Mouse (Mus musculus) limb, embryonic 11.5 days (tissue): ENCODE measurements around the gene 4930556J24Rik. TPM values are rescaled to one million over a fixed set of nuclear protein-coding genes. Genes with fewer than 3 reads are reported as not detected.
A peak's percentile ranks its signal among the peaks of the same experiment; 100 is the strongest.

Experiments
- ATAC-seq: fragments of 200-750 bp; cut with Nextera tagmentation; 2 replicates; pipeline ENCODE4 v1.8.0; 2017; ENCODE audit warnings: low read depth; ENCODE audit not compliant: insufficient number of reproducible peaks, low FRiP score, low TSS enrichment
- DNase-seq: peaks from one replicate; pipeline ENCODE4 v3.0.0-alpha.2; 2015; ENCODE audit warnings: low spot score
- H3K27ac ChIP-seq: fragments of 300-500 bp; sonication (generic); replicated peaks from 2 replicates; pipeline ENCODE4 v1.5.1; 2014; ENCODE audit warnings: low read depth, mild to moderate bottlenecking, low read length
- H3K27me3 ChIP-seq: fragments of 300-500 bp; sonication (generic); 2 replicates; pipeline ENCODE4 v1.6.1; 2014; ENCODE audit warnings: mild to moderate bottlenecking, low read length, mixed read lengths; ENCODE audit not compliant: control insufficient read depth, insufficient read depth
- H3K36me3 ChIP-seq: fragments of 300-500 bp; sonication (generic); 2 replicates; pipeline ENCODE4 v1.6.1; 2014; ENCODE audit warnings: mild to moderate bottlenecking, low read length, moderate library complexity, mixed read lengths; ENCODE audit not compliant: control insufficient read depth, insufficient read depth
- H3K4me1 ChIP-seq: fragments of 300-500 bp; sonication (generic); 2 replicates; pipeline ENCODE4 v1.6.1; 2014; ENCODE audit warnings: low read length, mixed read lengths; ENCODE audit not compliant: control insufficient read depth, insufficient read depth
- H3K4me2 ChIP-seq: fragments of 300-500 bp; sonication (generic); 2 replicates; pipeline ENCODE4 v1.6.1; 2014; ENCODE audit warnings: low read depth, mild to moderate bottlenecking, moderate library complexity; ENCODE audit not compliant: severe bottlenecking
- H3K4me3 ChIP-seq: fragments of 300-500 bp; sonication (generic); 2 replicates; pipeline ENCODE4 v1.5.1; 2014; ENCODE audit warnings: low read depth, low read length
- H3K9ac ChIP-seq: fragments of 300-500 bp; sonication (generic); 2 replicates; pipeline ENCODE4 v1.6.1; 2014; ENCODE audit warnings: mild to moderate bottlenecking, low read length
- H3K9me3 ChIP-seq: fragments of 300-500 bp; sonication (generic); 2 replicates; pipeline ENCODE4 v1.6.1; 2016; ENCODE audit warnings: low read length; ENCODE audit not compliant: control insufficient read depth
- WGBS: fragments of 180-500 bp; shearing (Covaris S2); extraction: QIAGEN DNeasy Blood & Tissue Kit; methylation state at CpG from one replicate; pipeline ENCODE4 v1.1.7; 2014; 5-methylcytosine and 5-hydroxymethylcytosine counted together
- polyA plus RNA-seq: library from polyadenylated mRNA; unstranded; fragments of >200 nt; fragmentation: Nextera tagmentation; extraction: Ambion mirVana; gene quantifications from 2 replicates; pipeline ENCODE4 v1.2.1, GENCODE M21; 2014

Gene 4930556J24Rik
- polyA plus RNA-seq, 1 experiment from 2014 or later, result not detected

DNA sequence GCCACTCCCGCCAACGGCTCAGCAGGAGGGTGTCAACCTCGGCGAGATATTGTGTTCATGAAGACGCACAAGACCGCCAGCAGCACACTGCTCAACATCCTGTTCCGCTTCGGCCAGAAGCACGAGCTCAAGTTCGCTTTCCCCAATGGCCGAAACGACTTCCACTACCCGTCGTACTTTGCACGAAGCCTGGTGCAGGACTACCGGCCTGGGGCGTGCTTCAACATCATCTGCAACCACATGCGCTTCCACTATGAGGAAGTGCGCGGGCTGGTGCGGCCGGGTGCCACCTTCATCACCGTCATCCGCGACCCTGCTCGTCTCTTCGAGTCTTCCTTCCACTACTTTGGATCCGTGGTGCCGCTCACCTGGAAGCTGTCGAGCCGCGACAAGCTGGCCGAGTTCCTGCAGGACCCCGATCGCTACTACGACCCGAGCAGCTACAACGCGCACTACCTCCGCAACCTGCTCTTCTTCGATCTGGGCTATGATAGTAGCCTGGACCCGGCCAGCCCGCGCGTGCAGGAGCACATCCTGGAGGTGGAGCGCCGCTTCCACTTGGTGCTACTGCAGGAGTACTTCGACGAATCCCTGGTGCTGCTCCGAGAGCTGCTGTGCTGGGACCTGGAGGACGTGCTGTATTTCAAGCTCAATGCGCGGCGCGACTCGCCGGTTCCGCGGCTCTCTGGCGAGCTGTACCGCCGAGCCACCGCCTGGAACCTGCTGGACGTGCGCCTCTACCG is 21.6 kb upstream of the 4930556J24Rik start:
- Histone ChIP-seq H3K9ac (0 out of 2 replicates have a peak overlapping the region, but pooled peaks have one; percentile 5), H3K27ac (no peak overlapping the region), H3K9me3 (no peaks in the 10 kb centered on the region), H3K36me3 (no peaks in the 10 kb centered on the region), H3K4me2 (peak overlapping the region; percentile 46), H3K4me1 (peaks cover 11% of the 10 kb centered on the region), H3K27me3 (peaks cover 20% of the 10 kb centered on the region), H3K4me3 (peak overlapping the region; percentile 9)
- 0 out of 2 replicates have a peak, but pooled peaks have one; percentile 32 for ATAC-seq
- 5% methylated on average over 66 of the region's 66 CpGs for WGBS
- peak; percentile 69 for DNase-seq

DNA sequence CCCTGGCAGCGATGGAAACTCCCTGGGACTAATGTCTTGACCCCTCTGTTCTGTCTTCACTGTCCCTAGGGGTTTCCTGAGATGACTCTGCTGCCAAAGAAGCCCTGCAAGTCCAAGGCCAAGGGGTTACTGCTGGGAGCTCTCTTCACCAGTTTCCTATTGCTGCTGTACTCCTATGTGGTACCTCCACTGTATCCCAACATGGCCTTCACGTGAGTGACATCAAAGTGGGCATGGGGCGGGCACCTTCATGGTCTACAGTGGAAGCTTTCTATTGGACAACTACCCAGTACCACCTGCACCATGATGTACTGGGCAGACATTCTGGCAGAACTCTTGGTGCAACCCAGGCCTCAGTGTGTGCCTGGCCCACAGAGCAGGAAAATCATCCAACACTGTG is 20.3 kb upstream of the 4930556J24Rik start:
- Histone ChIP-seq H3K27me3 (peaks cover 20% of the 10 kb centered on the region), H3K27ac (no peak overlapping the region), H3K4me2 (no peak overlapping the region), H3K9me3 (no peaks in the 10 kb centered on the region), H3K4me3 (no peak overlapping the region), H3K9ac (no peak overlapping the region), H3K4me1 (peaks cover 11% of the 10 kb centered on the region), H3K36me3 (no peaks in the 10 kb centered on the region)
- DNase-seq (no peak), ATAC-seq (no peak)
- WGBS, result 87% methylated on average over 3 of the region's 3 CpGs

DNA sequence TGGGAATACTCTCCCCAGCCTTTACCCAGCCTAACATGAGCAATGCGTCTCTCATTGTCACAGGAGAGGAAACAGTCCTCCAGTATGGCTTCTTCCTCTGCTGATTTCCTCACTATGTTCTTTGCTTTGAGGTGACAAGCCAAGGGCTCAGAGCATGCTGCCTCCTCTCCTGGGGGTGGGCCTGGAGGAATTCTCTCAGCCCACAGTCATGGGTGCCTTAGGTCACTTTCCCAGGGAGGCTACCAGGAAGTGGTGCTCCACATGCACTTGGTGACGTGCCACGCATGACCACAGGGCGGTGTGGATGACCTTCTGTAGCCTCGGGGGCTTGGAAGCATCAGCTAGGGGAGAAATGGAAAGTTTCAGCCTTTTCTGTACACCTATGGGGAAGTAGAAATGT is 18.9 kb upstream of the 4930556J24Rik start:
- Histone ChIP-seq H3K27ac (no peak overlapping the region), H3K4me1 (peaks cover 11% of the 10 kb centered on the region), H3K36me3 (no peaks in the 10 kb centered on the region), H3K9ac (no peak overlapping the region), H3K27me3 (peaks cover 20% of the 10 kb centered on the region), H3K4me3 (no peak overlapping the region), H3K9me3 (no peaks in the 10 kb centered on the region), H3K4me2 (no peak overlapping the region)
- ATAC-seq (no peak), DNase-seq (no peak)
- WGBS, result 81% methylated on average over 5 of the region's 5 CpGs

DNA sequence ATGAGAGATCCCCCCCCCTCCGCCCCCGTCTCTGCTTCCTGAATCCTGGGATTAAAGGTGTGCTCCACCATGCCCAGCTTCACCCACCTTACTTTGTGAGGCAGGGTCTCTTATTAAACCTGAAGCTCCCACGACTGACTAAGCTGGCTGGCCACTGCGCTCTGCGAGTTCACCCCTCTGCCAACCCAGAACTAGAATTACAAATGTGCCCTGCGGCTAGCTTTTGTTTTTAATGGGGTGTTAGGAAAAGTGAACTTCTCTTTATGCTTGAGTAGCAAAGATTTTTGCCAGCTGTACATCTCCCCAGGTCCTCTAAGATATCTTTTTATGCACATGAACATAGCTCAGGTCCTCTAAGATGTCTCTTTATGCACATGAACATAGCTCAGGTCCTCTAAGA is 17.3 kb upstream of the 4930556J24Rik start:
- DNase-seq (no peak), ATAC-seq (no peak)
- Histone ChIP-seq H3K4me1 (peaks cover 6% of the 10 kb centered on the region), H3K27ac (no peak overlapping the region), H3K9me3 (no peaks in the 10 kb centered on the region), H3K9ac (no peak overlapping the region), H3K4me3 (no peak overlapping the region), H3K4me2 (no peak overlapping the region), H3K36me3 (no peaks in the 10 kb centered on the region), H3K27me3 (peaks cover 18% of the 10 kb centered on the region)
- 79% methylated on average over 6 of the region's 6 CpGs for WGBS

DNA sequence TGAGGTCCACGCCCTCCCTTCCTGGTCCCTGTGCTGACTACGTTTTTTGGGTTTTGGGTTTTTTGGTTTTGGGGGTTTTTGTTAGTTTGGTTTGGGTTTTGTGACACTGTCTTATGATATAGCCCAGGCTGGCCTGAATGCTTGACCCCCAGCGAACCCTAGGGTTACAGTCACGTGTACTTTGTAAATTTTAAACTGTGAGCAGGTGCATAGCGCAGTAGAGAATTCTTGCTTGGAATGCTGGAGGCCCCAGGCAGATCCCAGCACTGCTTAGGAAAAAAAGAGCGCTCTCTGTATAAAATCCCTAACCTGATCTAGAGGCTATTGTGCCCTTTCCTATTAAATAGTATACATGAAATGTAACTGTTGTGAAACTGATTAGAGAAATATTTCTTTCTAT is 16.6 kb upstream of the 4930556J24Rik start:
- Histone ChIP-seq H3K9ac (no peak overlapping the region), H3K4me1 (no peaks in the 10 kb centered on the region), H3K27me3 (peaks cover 12% of the 10 kb centered on the region), H3K4me3 (no peak overlapping the region), H3K27ac (no peak overlapping the region), H3K9me3 (no peaks in the 10 kb centered on the region), H3K36me3 (no peaks in the 10 kb centered on the region), H3K4me2 (no peak overlapping the region)
- DNase-seq (no peak), ATAC-seq (no peak)
- 74% methylated on average over 6 of the region's 6 CpGs for WGBS

DNA sequence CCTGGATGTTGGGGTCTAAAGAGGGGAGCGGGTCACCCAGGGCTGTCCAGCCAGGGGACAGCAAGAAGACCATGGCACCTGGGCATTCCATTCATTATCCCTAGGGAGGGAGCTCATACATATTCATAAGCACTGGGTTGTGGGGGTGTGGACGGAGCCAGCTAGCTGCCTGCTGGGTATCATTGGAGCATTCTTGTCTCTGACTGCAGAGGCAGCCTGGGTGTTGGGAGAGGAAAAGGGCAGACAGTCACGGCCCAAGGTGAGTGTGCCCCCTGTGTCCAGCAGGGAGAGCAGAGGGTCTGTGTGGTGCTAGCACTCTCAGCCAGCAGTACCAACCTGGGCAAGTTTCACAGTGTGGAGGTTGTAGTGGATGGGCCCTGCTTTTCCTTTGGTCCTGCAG is 13.2 kb upstream of the 4930556J24Rik start:
- no peak overlapping the region for H3K9ac ChIP-seq
- H3K36me3 ChIP-seq, result no peaks in the 10 kb centered on the region
- no peak overlapping the region for H3K27ac ChIP-seq
- no peaks in the 10 kb centered on the region for H3K9me3 ChIP-seq
- no peak overlapping the region for H3K4me3 ChIP-seq
- H3K27me3 ChIP-seq, result no peaks in the 10 kb centered on the region
- H3K4me2 ChIP-seq, result no peak overlapping the region
- ATAC-seq, result no peak
- DNase-seq, result no peak
- WGBS, result 51% methylated on average over 3 of the region's 3 CpGs
- 0 out of 2 replicates have a peak, but pooled peaks cover 3% of the 10 kb centered on the region for H3K4me1 ChIP-seq

DNA sequence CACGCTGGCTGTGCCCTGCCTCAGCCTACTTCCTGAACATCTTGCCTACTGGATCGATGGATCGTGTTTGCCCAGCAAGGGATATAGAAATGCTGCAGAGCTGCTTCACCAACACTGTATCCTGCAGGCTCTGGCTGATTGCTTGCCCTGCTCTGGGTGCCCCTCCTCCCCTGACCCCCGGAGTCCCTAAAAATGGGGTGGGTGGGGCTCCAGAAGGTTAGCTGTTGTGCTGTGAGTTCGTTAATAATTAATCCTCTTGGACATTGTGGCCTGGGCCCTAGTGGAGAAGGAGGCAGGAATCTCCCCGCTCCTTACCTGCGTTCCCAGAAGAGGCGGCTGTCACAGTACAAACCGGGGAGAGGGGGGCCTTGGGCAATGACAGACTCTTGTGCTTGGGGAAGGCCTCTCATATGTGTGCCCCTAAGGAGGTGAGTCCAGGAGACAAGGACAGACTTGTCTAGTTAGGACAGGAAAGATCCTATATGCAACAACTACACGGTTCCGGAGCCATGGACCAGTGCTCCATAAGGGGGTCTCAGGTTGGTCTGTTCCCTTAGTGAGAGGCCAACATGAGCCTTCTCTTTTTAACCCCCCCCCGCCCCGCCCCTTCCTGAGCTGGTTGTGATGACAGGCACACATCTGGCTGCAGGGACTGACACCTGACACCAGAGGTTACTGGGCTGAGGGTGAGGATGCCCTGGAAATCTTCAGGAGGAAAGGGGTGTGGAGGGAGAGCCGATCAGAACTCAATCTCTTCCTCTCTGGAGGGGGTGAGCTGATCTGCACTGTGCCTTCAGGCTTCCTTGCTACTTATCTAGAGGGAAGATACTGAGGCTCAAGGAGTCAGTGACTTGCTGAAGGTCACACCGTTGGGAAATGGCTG is 7.5 kb upstream of the 4930556J24Rik start:
- H3K4me2 ChIP-seq, result peak overlapping the region; percentile 68
- no peak overlapping the region for H3K27ac ChIP-seq
- DNase-seq, result peak; percentile 24
- H3K9me3 ChIP-seq, result no peaks in the 10 kb centered on the region
- WGBS, result 10% methylated on average over 15 of the region's 15 CpGs
- ATAC-seq, result peak; percentile 53; the same call in 1 of the 2 replicates
- peaks cover 2% of the 10 kb centered on the region; the same call in 1 of the 2 replicates for H3K36me3 ChIP-seq
- H3K27me3 ChIP-seq, result no peaks in the 10 kb centered on the region
- H3K9ac ChIP-seq, result peak overlapping the region; percentile 51; the same call in 1 of the 2 replicates
- 0 out of 2 replicates have a peak, but pooled peaks cover 10% of the 10 kb centered on the region for H3K4me1 ChIP-seq
- peak overlapping the region; percentile 32 for H3K4me3 ChIP-seq

DNA sequence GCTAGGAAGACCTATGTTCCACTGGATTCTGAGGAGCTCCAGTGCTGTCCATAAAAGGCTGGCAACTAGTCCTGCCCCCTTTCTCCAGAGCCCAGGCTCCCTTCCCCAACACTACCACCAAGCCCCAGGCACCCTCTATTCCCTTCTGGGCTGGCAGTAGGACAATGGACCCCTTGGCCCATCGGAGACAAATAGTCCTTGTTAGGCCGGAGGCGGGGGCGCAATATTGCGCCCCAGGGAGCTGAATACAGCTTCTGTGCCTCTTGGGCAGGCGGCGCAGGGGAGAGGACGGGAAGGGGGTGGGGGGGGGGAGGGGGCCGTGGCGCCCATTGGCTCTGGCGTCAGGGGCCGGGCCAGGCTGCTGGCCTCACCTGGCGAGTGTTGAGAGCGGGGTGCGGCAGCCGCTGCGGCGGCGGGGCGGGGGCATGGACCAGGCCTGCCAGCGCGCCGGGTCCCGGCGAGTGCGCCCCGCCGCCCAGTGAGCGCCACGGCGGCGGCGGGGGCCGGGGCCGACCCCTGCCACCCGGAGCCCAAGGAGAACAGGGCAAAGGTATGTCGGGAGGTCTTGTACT is 6.8 kb upstream of the 4930556J24Rik start, which contains the start of gene Gal3st1:
TSS of gene Gal3st1 (plus strand) at position 346 of the 572 bp plus-strand sequence.
- DNase-seq (peak; percentile 52), ATAC-seq (peak; percentile 58)
- H3K27ac ChIP-seq, result no peak within 1 kb of the TSS
- WGBS, result 1% methylated on average over 35 of the region's 37 CpGs
- peak within 1 kb of the TSS; percentile 51; the same call in 1 of the 2 replicates for H3K9ac ChIP-seq
- peak within 1 kb of the TSS; percentile 68 for H3K4me2 ChIP-seq
- H3K4me1 ChIP-seq, result 0 out of 2 replicates have a peak, but pooled peaks cover 10% of the 10 kb centered on the region
- H3K4me3 ChIP-seq, result peak within 1 kb of the TSS; percentile 32
- H3K9me3 ChIP-seq, result no peaks in the 10 kb centered on the region
- peaks cover 5% of the 10 kb centered on the region; the same call in 1 of the 2 replicates for H3K36me3 ChIP-seq
- H3K27me3 ChIP-seq, result no peaks in the 10 kb centered on the region
